Mouse (Mus musculus) testis, adult 2 months (tissue): ENCODE measurements at regions not wholly inside any gene's neighbourhood (a gene's known extent, or its start where the extent isn't known, plus 50 kb on each side); places are given as distances from the start of the nearest gene placed in this dataset.
"Not testable (repeated sequence)": the region's sequence is repeated elsewhere in the genome, so short reads cannot be mapped to it uniquely, and the experiment has no call there.

Experiments
- H3K27ac ChIP-seq: fragments of 200-500 bp; 2 replicates; pipeline ENCODE4 v1.5.1; 2012; ENCODE audit warnings: low read depth, low read length; ENCODE audit not compliant: control insufficient read depth, insufficient read depth
- H3K27me3 ChIP-seq: fragments of 200-500 bp; 2 replicates; pipeline ENCODE4 v1.6.1; 2012; ENCODE audit warnings: mild to moderate bottlenecking, low read length, moderate library complexity; ENCODE audit not compliant: control insufficient read depth, insufficient read depth
- H3K36me3 ChIP-seq: fragments of 200-500 bp; 2 replicates; pipeline ENCODE4 v1.6.1; 2012; ENCODE audit warnings: mild to moderate bottlenecking, low read length; ENCODE audit not compliant: control insufficient read depth, insufficient read depth
- H3K4me1 ChIP-seq: fragments of 200-500 bp; 2 replicates; pipeline ENCODE4 v1.6.1; 2012; ENCODE audit warnings: low read length; ENCODE audit not compliant: control insufficient read depth, insufficient read depth
- H3K4me3 ChIP-seq: fragments of 200-500 bp; 2 replicates; pipeline ENCODE4 v1.5.1; 2012; ENCODE audit warnings: low read depth, mild to moderate bottlenecking, low read length, moderate library complexity, mixed read lengths; ENCODE audit not compliant: control insufficient read depth
- CTCF ChIP-seq: fragments of 200-500 bp; IDR thresholded peaks from 2 replicates; pipeline ENCODE4 v1.5.1; 2012; ENCODE audit warnings: low read depth, mild to moderate bottlenecking, inconsistent platforms, low read length, moderate library complexity; ENCODE audit not compliant: control insufficient read depth, insufficient read depth, insufficient replicate concordance
- POLR2A ChIP-seq: fragments of 200-500 bp; IDR thresholded peaks from 2 replicates; pipeline ENCODE4 v1.6.1; 2012; ENCODE audit warnings: low read depth, mild to moderate bottlenecking, inconsistent platforms, low read length, moderate library complexity; ENCODE audit not compliant: control insufficient read depth

GRCm38 (mm10) chr6:112564119-112564518 lies 74.4 kb upstream of the Oxtr start:
- not testable (repeated sequence) for H3K36me3 ChIP-seq, H3K27me3 ChIP-seq, H3K4me1 ChIP-seq, H3K27ac ChIP-seq, H3K4me3 ChIP-seq

- not testable (repeated sequence) for H3K27ac ChIP-seq, H3K36me3 ChIP-seq
These were observed 73.9 kb upstream of the Oxtr start for GRCm38 (mm10) chr6:112563659-112564058.

GRCm38 (mm10) chr6:112562039-112562438 lies 72.3 kb upstream of the Oxtr start:
- H3K4me3 ChIP-seq = no peak overlapping the region
- no peaks in the 10 kb centered on the region for H3K36me3 ChIP-seq
- no peaks in the 10 kb centered on the region for H3K27me3 ChIP-seq
- H3K27ac ChIP-seq = no peak overlapping the region
- H3K4me1 ChIP-seq = no peaks in the 10 kb centered on the region
- no peak for TF ChIP-seq CTCF

More at GRCm38 (mm10) chr6:112563659-112564058, 73.9 kb upstream of the Oxtr start:
- not testable (repeated sequence) for H3K4me1 ChIP-seq, H3K27me3 ChIP-seq, H3K4me3 ChIP-seq

- no peaks in the 10 kb centered on the region for H3K4me1 ChIP-seq
- H3K4me3 ChIP-seq = no peak overlapping the region
- H3K36me3 ChIP-seq = no peaks in the 10 kb centered on the region
- TF ChIP-seq CTCF = no peak
- TF ChIP-seq POLR2A = no peak
- H3K27ac ChIP-seq = no peak overlapping the region
- H3K27me3 ChIP-seq = no peaks in the 10 kb centered on the region
These were observed 71.8 kb upstream of the Oxtr start for GRCm38 (mm10) chr6:112561568-112561967.

- no peak overlapping the region for H3K4me3 ChIP-seq
- H3K36me3 ChIP-seq = no peaks in the 10 kb centered on the region
- H3K27ac ChIP-seq = no peak overlapping the region
- no peaks in the 10 kb centered on the region for H3K4me1 ChIP-seq
- no peaks in the 10 kb centered on the region for H3K27me3 ChIP-seq
- TF ChIP-seq CTCF = peak; percentile 23; the same call in 1 of the 2 replicates
- no peak for TF ChIP-seq POLR2A
These were observed 69.8 kb upstream of the Oxtr start for GRCm38 (mm10) chr6:112559549-112559948.

GRCm38 (mm10) chr6:112557516-112557915 lies 67.8 kb upstream of the Oxtr start:
- Histone ChIP-seq H3K4me1 (no peaks in the 10 kb centered on the region), H3K4me3 (no peak overlapping the region), H3K27me3 (no peaks in the 10 kb centered on the region), H3K27ac (no peak overlapping the region), H3K36me3 (no peaks in the 10 kb centered on the region)
- TF ChIP-seq POLR2A = no peak

- Histone ChIP-seq H3K27me3 (no peaks in the 10 kb centered on the region), H3K4me3 (no peak overlapping the region)
- no peak for TF ChIP-seq POLR2A
- TF ChIP-seq CTCF = no peak
These were observed 66.8 kb upstream of the Oxtr start for GRCm38 (mm10) chr6:112556401-112557165.

GRCm38 (mm10) chr6:112554091-112554490 lies 64.3 kb upstream of the Oxtr start:
- H3K27ac ChIP-seq = no peak overlapping the region
- no peaks in the 10 kb centered on the region for H3K36me3 ChIP-seq
- H3K4me1 ChIP-seq = no peaks in the 10 kb centered on the region
- TF ChIP-seq CTCF = no peak
- no peak for TF ChIP-seq POLR2A
- no peak overlapping the region for H3K4me3 ChIP-seq
- no peaks in the 10 kb centered on the region for H3K27me3 ChIP-seq

More at GRCm38 (mm10) chr6:112556401-112557165, 66.8 kb upstream of the Oxtr start:
- Histone ChIP-seq H3K36me3 (no peaks in the 10 kb centered on the region), H3K4me1 (no peaks in the 10 kb centered on the region), H3K27ac (no peak overlapping the region)
